Mouse (Mus musculus): ENCODE data around the gene Fgfr2.

- TF ChIP-seq CTCF (IDR thresholded peaks at IDR 0.05; ENCODE audit: insufficient read depth, low read length) (no peak), POLR2A (IDR thresholded peaks at IDR 0.05; ENCODE audit: borderline replicate concordance, extremely low read depth, low read depth, low read length) (no peak)
Measured at GRCm38 (mm10) chr7:130563880-130564279, 2559.3 kb downstream of the Fgfr2 start.
